8 mouse cellular contexts compared by ENCODE assay signal in genomic region chr1:90775477-90776241, GRCm38 (mm10).
DNase-seq lines count a peak whose midpoint lies in the region; ATAC-seq lines count a peak whose summit lies in the region.

No protein-coding gene starts in this region.

- no peak overlapping the region for H3K4me2 ChIP-seq in embryonic facial prominence, embryonic 14.5 days (ENCODE audit: low read depth, low read length)
- peak overlapping the region; percentile 47 for H3K4me2 ChIP-seq in heart, embryonic 13.5 days
- peak overlapping the region; percentile 29; the same call in 1 of the 2 replicates for H3K4me2 ChIP-seq in limb, embryonic 11.5 days (ENCODE audit: low read depth, severe bottlenecking)
- peak overlapping the region; percentile 19 for H3K4me2 ChIP-seq in neural tube, embryonic 13.5 days

- H3K27ac ChIP-seq in embryonic facial prominence, embryonic 14.5 days (replicated peaks; ENCODE audit: low read depth, low read length), result peak overlapping the region; percentile 83
- H3K27ac ChIP-seq in heart, embryonic 13.5 days (replicated peaks), result 0 out of 2 replicates have a peak overlapping the region, but pooled peaks have one; percentile 50
- peak overlapping the region; percentile 82 for H3K27ac ChIP-seq in limb, embryonic 11.5 days (replicated peaks; ENCODE audit: low read depth, low read length)
- H3K27ac ChIP-seq in neural tube, embryonic 13.5 days (replicated peaks), result peak overlapping the region; percentile 69

- ATAC-seq in embryonic facial prominence, embryonic 14.5 days (ENCODE audit: low read depth), result peak; percentile 97
- peak; percentile 37; the same call in 1 of the 2 replicates for ATAC-seq in heart, embryonic 13.5 days (ENCODE audit: extremely low read depth, insufficient number of reproducible peaks, low FRiP score, low TSS enrichment)
- peak; percentile 95 for ATAC-seq in limb, embryonic 11.5 days (ENCODE audit: insufficient number of reproducible peaks, low FRiP score, low TSS enrichment, low read depth)
- ATAC-seq in neural tube, embryonic 13.5 days (ENCODE audit: low read depth), result peak; percentile 95
- ATAC-seq in activated CD4-positive, CD25-positive, alpha-beta regulatory T cell, adult 4 months, result no peak

- no peak overlapping the region for H3K4me3 ChIP-seq in embryonic facial prominence, embryonic 14.5 days (ENCODE audit: low read depth, low read length)
- no peak overlapping the region for H3K4me3 ChIP-seq in heart, embryonic 13.5 days
- H3K4me3 ChIP-seq in limb, embryonic 11.5 days (ENCODE audit: low read depth, low read length), result no peak overlapping the region
- no peak overlapping the region for H3K4me3 ChIP-seq in neural tube, embryonic 13.5 days

- H3K4me1 ChIP-seq in embryonic facial prominence, embryonic 14.5 days (ENCODE audit: control insufficient read depth, insufficient read depth, low read length), result peaks cover 10% of the 10 kb centered on the region
- H3K4me1 ChIP-seq in heart, embryonic 13.5 days, result peaks cover 12% of the 10 kb centered on the region
- H3K4me1 ChIP-seq in limb, embryonic 11.5 days (ENCODE audit: control insufficient read depth, insufficient read depth, low read length), result no peaks in the 10 kb centered on the region
- no peaks in the 10 kb centered on the region; the same call in 1 of the 2 replicates for H3K4me1 ChIP-seq in neural tube, embryonic 13.5 days (replicated peaks)

- no peaks in the 10 kb centered on the region for H3K27me3 ChIP-seq in embryonic facial prominence, embryonic 14.5 days (replicated peaks; ENCODE audit: control insufficient read depth, insufficient read depth, low read length)
- no peaks in the 10 kb centered on the region for H3K27me3 ChIP-seq in heart, embryonic 13.5 days (replicated peaks)
- no peaks in the 10 kb centered on the region for H3K27me3 ChIP-seq in limb, embryonic 11.5 days (ENCODE audit: control insufficient read depth, insufficient read depth, low read length)
- H3K27me3 ChIP-seq in neural tube, embryonic 13.5 days, result no peaks in the 10 kb centered on the region

- H3K36me3 ChIP-seq in embryonic facial prominence, embryonic 14.5 days (ENCODE audit: control insufficient read depth, insufficient read depth, low read length), result peaks cover 86% of the 10 kb centered on the region
- H3K36me3 ChIP-seq in heart, embryonic 13.5 days, result peaks cover 23% of the 10 kb centered on the region
- no peaks in the 10 kb centered on the region for H3K36me3 ChIP-seq in limb, embryonic 11.5 days (ENCODE audit: control insufficient read depth, insufficient read depth, low read length)
- no peaks in the 10 kb centered on the region for H3K36me3 ChIP-seq in neural tube, embryonic 13.5 days

- 16% methylated on average over 10 of the region's 10 CpGs for WGBS in embryonic facial prominence, embryonic 14.5 days
- WGBS in heart, embryonic 13.5 days, result 21% methylated on average over 10 of the region's 10 CpGs
- WGBS in limb, embryonic 11.5 days, result 9% methylated on average over 10 of the region's 10 CpGs
- 10% methylated on average over 10 of the region's 10 CpGs for WGBS in neural tube, embryonic 13.5 days

- intact Hi-C loops in left cerebral cortex, postnatal 4 days (cut with DNase I), result no loop called here

- peak; percentile 94 for DNase-seq in left cerebral cortex, postnatal 4 days
- DNase-seq in left cerebral cortex, adult 18-20 months (ENCODE audit: low spot score in 2 of 2), result no peak
- peak; percentile 86 for DNase-seq in embryonic facial prominence, embryonic 14.5 days (ENCODE audit: low spot score)
- DNase-seq in limb, embryonic 11.5 days (ENCODE audit: low spot score), result peak; percentile 76
- DNase-seq in spleen, postnatal 10 days (ENCODE audit: low spot score in 2 of 2), result no peak

- no peak overlapping the region for H3K9ac ChIP-seq in embryonic facial prominence, embryonic 14.5 days (ENCODE audit: low read depth, low read length)
- peak overlapping the region; percentile 59 for H3K9ac ChIP-seq in heart, embryonic 13.5 days
- peak overlapping the region; percentile 8; the same call in 1 of the 2 replicates for H3K9ac ChIP-seq in limb, embryonic 11.5 days (ENCODE audit: low read length)
- no peak overlapping the region for H3K9ac ChIP-seq in neural tube, embryonic 13.5 days

- H3K9me3 ChIP-seq in embryonic facial prominence, embryonic 14.5 days (ENCODE audit: control insufficient read depth, low read length), result no peaks in the 10 kb centered on the region
- H3K9me3 ChIP-seq in heart, embryonic 13.5 days, result no peaks in the 10 kb centered on the region
- no peaks in the 10 kb centered on the region for H3K9me3 ChIP-seq in limb, embryonic 11.5 days (ENCODE audit: control insufficient read depth, low read length)
- H3K9me3 ChIP-seq in neural tube, embryonic 13.5 days, result no peaks in the 10 kb centered on the region

Comparison
In these comparisons a context has a peak if more than half of its experiments do, and no peak if none do; other contexts are left out.
1. DNase-seq: peak in left cerebral cortex, postnatal 4 days (single experiment), embryonic facial prominence, embryonic 14.5 days (single experiment) and limb, embryonic 11.5 days (single experiment); none in left cerebral cortex, adult 18-20 months (0 of 2) and spleen, postnatal 10 days (0 of 2).
2. H3K9ac ChIP-seq: peak in heart, embryonic 13.5 days (single experiment) and limb, embryonic 11.5 days (single experiment); none in embryonic facial prominence, embryonic 14.5 days (single experiment) and neural tube, embryonic 13.5 days (single experiment).
3. Peak in every context shown above with its lines, with median percentiles within 50 percentile points of each other: H3K27ac ChIP-seq.